Mouse (Mus musculus) thymus, postnatal 14 days (tissue): ENCODE results near the gene Olfr729.

Experiments used
- DNase-seq: peaks from one replicate; pipeline ENCODE4 v3.0.0; 2021

Gene Olfr729

DNA sequence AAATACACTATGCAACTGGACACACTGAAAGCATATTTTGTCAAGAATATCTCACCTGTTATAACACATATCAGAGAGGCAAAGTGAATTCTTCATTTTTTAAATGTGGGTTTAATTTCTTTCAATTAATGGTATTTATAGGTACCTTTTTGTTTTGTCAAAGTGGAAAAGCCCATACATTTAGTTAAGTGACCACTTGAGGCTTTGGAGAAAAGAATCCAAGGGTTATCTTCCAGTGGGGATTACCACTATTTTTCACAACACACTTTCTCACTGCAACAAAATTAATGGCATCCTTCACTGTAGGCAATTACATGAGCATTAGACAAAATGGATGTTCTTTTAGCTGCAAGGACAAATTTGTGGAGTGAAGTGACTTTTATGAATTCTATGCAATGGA, at the start of gene Olfr729:
Gene Olfr729, minus strand, starts transcription at position 101 of the 400 bp plus-strand sequence.
- DNase-seq = no peak

DNA sequence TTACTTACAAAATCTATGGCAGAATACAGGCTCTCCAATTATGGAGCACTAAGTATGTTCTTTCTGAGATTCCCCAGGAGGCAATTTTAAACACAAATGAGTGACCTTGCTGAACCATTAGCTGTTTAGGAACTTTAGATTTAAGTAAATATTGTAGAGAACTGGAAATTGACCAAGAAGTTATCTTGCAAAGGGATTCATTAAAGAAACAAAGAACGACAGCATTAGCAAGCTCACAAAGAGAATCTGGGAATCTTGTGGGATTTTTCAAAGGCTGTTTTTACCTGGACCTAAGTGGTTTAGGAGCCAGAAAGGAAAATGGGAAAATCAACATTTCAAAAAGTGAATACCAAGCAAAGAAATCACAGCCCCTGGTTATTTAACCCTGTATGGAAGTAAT, 35.4 kb upstream of the Olfr729 start, which contains the start of gene Olfr730:
Gene Olfr730, minus strand, starts transcription at position 101 of the 400 bp plus-strand sequence.
- DNase-seq = no peak

DNA sequence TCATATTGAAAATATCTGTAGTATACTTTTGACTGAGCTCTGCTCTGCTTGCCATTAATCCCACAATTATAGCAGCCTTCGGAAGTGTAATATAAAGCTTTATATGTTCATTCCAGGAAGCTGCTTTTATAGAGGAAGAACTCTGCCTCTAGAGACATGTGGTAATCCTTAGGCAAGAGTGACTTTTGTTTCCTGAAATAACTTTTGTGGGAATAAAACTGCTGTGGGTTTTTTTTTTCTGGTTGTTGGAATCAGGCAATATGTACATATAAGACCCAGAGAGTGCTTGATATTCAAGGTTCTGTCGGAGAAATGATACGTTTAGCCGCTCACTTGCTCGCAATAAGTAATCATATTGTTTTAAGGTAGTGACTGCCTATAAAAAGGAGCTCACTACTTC, 10.1 kb downstream of the Olfr729 start, which contains the start of gene Olfr728:
Gene Olfr728, minus strand, starts transcription at position 101 of the 400 bp plus-strand sequence.
- no peak for DNase-seq

DNA sequence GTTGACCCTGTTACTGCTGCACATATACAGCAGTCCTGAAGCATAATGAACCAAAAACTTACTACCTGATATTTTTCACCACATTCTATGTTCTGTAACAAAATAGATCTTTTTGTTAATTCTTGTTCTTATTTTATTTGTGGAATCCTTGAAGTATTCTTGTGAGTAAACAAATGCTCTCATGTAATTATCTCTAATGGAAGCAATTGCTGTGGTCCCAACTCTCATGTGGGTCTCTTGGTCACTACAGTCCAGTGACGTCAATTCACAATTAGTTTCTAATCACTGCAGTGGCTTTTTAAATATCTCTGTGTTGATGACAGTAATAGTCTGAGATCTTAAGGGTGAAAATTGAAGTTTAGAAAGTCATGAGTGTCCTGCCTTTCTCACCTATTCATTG, 29.8 kb downstream of the Olfr729 start, which contains the start of gene Olfr727:
Gene Olfr727, plus strand, starts transcription at position 301 of the 400 bp plus-strand sequence.
- DNase-seq = no peak
